Mouse (Mus musculus): ENCODE measurements around the gene Ripor1.

DNA sequence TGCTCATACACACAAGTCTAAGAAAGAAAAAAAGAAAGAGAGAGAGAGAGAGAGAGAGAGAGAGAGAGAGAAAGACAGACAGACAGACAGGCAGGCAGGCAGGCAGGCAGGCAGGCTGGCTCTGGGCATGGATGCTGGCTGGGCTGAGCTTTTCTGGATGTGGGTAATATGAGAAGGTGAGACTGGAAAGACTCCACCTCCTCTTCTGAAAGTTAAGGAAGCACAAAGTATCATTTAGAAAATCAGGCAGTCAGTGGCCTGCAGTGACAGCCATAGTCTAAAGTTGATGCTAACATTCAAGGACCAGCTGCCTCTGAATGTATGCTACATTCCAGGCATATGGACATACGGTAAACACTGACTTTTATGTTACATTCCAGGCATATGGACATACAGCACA, 19.8 kb downstream of the Ripor1 start:
- TF ChIP-seq CTCF (IDR thresholded peaks at IDR 0.05; ENCODE audit: low read depth, low read length) (no peak), GATA1 (IDR thresholded peaks at IDR 0.05; ENCODE audit: borderline replicate concordance, low read length) (no peak), TAL1 (conservative IDR thresholded peaks at IDR 0.05; ENCODE audit: low read depth, low read length) (no peak)

Data from G1E (cell line).